Mouse (Mus musculus) telencephalon, adult 2 months (tissue): Measurements from ENCODE around the gene Ppp1r37.
"Not testable (repeated sequence)": the region's sequence is repeated elsewhere in the genome, so short reads cannot be mapped to it uniquely, and the experiment has no call there.

ENCODE experiments used
- DNase-seq: peaks from one replicate; pipeline ENCODE4 v3.0.0-alpha.2; 2011; ENCODE audit warnings: low read depth, low spot score

Ppp1r37 gene

GRCm38 (mm10) chr7:19541681-19542154, 21.2 kb downstream of the Ppp1r37 start:
- DNase-seq: no peak

DNA sequence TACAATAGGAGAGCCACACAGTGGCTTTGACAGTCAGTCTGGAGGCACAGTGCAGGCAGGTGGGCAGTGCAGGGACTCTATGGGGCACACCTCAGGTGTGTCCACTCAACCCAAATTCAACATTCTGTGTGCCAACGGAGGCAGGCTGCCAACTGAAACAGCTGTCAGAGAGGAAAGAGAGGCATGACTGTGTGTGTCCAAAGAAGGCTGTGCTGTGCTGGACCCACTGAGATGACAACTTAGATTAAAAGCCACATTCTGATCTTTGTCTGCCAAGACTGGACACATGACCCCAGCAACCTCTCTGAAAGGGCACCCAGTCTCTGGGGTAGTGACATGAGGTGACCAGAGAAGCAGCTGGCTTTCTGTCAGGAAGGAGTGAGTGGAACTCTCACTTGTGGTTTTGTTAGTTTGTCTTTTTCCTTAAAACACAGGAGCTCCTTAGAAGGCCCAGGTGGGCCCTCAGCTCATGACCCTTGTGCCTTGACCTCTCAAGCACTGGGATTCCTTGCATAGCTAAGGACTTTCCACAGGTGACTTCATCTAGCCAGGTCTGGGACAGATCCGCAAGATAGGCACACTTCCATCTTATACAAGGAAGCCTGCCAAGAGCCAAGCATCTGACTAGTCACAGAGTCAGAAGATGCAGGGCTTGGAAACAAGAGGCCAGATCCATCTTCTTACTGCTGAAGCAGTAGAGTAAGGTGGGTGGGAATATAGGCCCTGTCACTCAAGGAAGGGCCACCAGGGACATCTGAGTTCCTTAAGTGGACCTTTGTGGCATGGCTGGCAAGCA, 21.9 kb downstream of the Ppp1r37 start:
- no peak for DNase-seq

DNA sequence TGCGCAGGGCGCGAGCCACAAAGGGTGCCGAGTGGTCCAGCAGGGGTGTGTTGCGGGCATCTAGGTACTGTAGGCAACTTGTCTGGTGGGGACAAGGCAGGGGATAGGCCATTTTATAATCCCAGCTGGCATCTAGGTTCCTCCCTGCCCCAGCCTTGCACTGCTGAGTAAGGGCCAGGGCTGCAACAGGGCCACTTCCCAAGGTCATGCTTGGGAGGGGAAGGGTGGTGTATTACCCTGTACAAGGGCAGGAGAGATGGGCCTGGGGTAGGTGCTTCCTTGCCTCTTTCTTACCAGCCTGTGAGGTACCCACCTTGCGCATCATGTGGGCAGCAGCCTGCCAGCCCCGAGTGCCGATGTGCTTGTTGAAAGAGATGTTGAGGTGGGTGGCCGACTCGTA, 28.2 kb downstream of the Ppp1r37 start:
- DNase-seq: no peak

DNA sequence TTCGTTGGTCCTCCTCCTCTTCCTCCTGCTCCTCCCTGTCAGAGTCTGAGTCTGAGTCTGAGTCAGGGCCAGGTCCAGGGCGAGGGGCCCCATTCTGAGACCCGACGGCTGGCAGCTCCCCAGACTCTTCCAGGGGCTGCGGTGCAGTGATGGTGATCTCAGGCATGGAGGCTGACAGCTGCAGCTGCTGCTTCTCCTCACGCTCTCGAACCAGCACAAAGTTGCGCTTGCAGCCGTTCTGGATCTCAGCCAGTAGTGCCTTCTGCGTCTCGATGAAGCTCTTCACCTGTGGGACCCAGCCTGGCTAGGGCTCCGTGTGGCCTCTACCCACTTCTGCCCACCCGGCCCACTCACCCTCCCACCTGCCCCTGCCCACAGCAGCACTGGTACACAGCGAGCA, 30.6 kb downstream of the Ppp1r37 start:
- DNase-seq: no peak

DNA sequence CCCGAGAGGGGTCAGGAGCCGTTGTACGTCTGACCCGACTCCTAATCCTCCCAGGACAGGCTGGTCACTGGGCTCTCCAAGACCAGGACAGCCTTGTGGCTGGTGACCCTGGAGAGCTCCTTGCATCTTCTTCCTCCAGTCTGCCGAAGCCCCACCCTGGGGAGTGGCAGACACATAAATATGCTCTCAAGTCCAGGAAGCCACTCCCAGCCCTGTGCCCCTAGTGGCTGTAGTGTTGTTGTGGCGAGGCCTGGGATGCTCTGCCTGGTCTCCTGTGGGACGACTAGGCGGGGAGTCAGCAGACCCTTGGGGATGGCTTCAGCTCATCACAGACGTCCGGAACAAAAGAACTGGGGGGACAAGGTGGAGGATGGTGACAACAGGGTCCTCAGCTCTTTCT, 31.8 kb downstream of the Ppp1r37 start:
- no peak for DNase-seq

DNA sequence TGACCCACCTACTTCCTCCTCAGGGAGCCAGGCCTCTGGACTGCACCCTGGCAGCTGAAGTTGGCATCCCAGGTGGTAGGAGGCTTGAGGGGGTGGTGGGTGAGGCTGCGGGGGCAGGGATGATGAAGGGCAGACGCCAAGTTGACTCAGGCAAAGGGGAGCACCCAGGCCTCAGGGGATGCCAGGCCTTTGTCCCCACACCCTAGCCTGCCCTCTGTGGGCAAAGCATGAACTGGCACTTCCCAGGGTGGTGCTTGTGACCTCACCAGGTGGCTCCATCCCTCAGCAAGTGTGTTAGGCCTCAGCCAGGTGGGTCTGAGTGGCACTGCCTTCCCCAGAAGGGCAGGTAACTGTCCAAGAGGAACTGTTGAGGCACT, 37.8 kb downstream of the Ppp1r37 start:
- DNase-seq: no peak

DNA sequence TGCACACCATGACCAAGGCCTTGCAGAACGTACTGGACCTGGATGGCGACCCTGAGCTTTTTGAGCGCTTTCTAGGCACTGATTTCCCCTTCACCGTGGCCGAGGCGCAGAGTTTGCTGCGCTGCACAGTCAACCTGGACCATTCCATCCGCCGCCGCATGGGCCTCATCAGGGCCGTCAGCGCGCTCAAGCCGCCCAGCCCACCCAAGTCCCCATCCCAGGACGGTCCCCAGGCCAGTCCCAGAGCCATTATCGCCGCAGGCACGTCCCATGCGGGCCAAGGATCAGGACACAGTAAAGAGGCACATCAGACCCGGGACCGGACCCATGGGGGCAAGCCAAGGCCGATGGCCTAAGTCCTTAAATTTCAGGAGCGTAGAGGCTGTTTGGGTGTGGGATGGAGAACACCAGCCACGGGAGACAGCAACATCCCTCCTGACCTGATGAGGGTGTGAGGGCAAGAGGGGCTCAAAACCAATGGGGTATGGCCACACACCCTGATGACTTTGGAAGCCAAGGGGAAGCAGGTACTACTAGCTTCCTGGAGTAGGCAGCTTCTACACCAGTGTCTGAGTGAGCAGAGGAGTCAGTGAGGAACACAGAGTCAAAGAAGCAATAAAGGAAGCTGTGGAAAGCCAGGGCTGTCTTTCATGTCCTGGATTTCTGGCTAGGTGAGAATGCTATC, 38.3 kb downstream of the Ppp1r37 start:
- no peak for DNase-seq

DNA sequence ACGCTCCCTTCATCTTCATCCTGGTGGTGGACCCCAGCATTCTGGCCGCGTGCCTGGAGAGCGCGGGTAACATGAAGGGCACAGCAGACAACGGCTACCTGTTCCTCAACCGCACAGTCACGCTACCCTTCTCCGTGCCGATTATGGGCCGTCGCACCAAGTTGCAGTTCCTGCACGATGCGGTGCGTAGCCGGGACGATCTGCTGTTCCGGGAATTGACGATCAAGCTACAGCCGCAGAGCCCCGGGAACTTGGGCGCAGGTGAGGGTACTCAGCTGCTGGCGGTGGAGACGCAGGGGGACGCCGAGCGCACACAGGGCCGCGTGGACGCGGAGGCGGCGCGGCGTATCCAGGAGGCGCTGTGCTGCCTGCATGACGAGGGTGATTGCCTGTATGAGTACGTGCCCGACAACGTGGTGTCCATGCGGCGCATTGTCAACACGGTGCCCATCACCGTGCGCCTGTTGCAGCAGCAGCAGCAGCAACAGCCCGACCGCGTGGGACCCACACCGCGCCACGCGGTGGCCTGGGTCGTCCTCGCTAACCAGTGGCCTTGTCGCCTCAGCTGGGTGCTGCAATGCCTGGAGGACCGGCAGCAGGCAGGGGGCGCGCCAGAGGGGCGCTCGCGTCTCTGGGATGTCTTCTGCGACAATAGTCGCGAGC, 39.0 kb downstream of the Ppp1r37 start:
- peak; percentile 21 for DNase-seq

- DNase-seq: no peak
These were observed 39.7 kb downstream of the Ppp1r37 start for GRCm38 (mm10) chr7:19523017-19523756.

GRCm38 (mm10) chr7:19520032-19520431, 42.8 kb downstream of the Ppp1r37 start:
- DNase-seq: no peak

DNA sequence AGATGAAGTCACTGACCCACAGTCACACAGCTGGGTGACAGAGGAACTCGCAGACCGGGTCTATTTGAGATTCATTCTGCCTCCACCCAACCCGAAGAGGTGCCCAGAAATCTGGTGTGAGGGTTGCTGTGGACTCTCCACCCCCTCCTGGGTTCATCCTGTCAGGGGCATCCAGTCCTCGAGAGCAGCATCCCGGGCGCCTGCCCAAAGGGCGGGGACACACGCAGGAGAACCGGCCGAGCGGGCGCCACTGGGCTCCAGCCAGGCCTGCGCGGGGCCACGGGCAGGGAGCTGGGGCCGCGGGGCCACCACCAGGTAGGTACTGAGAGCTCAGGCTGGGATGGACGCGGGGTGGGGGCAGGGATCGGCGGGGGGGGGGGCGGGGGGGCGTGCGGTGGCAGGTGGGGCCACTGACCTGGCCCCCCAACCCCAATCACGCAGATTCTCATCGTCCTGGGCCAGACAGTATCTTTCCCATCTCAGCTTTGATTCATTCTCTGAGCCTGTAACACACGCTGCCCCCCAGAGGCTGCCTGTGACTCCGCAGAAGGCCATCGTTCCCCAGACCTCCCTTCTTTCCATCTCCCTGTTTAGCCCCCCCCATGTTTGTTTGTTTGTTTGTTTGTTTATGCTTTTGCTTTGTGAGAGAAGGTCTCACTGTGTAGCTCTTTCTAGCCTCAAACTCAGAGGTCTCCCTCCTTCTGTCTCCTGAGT, 45.1 kb downstream of the Ppp1r37 start, which contains the start of gene Nkpd1:
TSS of gene Nkpd1 (plus strand) at position 187 of the 714 bp plus-strand sequence.
- no peak for DNase-seq

DNA sequence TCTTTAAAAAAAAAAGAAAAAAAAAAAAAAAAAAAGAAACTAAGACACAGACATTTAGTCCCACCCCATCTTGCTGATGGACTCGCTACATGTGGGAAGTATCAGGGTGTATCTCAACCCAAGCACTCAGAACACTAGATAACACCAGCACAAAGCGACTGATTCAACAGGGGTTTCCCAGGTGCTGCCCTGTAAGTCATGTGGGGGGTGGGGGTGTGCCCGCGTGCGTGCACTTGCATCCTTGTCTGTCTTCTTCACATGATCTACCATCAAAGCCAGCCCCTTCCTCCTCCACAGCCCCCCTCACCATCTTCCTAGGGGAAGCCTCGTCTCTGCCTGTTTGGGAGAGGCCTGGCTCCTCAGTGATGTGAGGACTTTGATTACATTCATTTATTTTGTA, 50.5 kb downstream of the Ppp1r37 start:
- DNase-seq: no peak

DNA sequence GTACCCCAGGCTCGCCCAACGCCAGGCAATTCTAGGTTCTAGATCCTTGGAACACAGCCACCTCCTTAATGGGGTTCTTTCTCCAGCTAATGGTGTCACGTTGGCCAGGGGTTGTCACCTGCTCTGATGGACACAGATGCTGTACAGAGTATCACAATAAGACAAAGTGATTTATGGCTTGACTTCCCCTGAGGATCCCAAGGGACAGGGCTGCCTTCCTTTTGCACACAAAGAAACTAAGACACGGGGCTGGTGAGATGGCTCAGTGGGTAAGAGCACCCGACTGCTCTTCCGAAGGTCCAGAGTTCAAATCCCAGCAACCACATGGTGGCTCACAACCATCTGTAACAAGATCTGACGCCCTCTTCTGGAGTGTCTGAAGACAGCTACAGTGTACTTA, 50.9 kb downstream of the Ppp1r37 start:
- DNase-seq: not testable (repeated sequence)

DNA sequence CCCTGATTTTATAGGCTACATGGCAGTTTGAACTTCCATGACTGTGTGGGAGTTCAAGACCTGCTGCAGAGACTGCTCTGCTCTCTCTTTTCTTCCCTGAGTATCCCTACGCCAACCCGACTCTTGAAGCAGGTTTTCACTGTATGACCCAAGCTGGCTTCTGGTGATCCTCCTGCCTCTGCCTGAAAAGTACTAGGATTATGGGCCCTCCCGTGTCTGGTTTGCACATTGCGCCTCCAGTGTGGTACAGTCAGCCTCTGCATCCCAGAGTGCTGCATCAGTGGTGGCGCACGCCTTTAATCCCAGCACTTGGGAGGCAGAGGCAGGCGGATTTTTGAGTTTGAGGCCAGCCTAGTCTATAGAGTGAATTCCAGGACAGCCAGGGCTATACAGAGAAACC, 53.1 kb downstream of the Ppp1r37 start:
- DNase-seq: no peak

DNA sequence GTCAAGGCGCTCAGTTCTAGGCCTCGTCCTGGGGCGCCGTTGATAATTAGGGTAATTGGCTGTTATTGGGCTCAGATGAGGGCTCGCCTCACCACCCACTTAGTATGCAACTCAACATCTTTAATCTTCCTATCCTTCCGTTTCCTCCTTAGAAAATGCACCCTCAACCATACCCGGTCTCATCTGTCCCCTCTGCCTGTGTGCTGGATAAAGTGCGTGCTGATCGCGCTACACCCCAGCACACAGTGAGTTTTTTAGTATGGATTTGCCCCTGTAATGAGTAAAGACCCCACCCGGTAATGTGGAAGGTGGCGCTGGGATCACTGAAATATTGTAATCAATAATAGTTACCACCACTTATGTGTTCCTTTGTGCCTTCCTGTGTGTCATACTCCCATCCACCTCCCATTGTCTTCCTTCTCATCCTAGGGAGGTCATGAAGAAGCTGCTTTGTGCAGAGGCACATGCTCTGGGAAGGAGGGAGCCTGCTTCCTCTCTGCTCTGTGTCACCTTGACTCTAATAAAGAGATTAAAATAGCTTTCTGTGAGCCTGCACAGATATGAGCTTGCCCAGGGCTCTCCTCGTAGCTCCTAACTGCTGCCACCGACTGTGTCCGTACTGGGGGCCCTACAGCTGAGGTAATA, 53.8 kb downstream of the Ppp1r37 start:
- no peak for DNase-seq

DNA sequence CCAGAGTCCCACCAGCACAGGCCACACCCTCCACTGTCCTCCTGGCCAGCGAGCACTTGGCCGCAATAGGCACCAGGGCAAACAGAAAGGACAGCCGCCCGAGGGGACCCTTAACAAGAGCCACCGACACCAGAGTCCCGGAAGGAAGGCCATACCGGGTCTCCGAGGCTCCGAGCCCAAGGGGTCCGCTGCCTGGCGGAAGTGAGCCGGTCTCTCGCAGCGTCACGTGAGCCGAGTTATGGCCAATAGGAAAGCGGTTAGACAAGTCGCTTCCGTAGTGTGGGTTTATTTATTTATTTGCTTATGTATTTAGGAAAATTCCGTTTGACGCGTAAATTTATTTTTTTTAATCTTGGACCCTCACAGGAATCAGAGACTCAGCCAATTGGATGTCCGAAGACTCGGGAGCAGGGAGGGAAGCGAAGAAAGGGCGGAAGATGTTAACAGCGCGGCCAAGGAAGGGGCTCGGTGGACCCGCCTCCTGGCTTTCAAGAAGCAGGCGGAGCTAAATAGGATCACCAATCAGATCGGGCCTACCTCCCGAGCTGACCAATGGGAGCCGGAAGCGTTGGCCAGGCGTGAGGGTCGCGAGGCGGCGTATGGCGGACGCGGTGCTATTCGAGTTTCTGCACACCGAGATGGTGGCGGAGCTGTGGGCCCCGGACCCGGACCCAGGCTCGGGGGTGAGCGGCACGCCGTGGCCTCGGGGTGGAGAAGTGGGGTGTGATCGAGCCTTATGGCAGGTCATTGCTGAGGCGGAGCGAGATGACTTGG, 54.5 kb downstream of the Ppp1r37 start, which contains the start of the genes Bloc1s3 and Trappc6a:
TSS of gene Bloc1s3 (minus strand) at position 218 of the 774 bp plus-strand sequence.
TSS of gene Trappc6a (plus strand) at position 246 of the 774 bp plus-strand sequence.
- DNase-seq: peak; percentile 94

DNA sequence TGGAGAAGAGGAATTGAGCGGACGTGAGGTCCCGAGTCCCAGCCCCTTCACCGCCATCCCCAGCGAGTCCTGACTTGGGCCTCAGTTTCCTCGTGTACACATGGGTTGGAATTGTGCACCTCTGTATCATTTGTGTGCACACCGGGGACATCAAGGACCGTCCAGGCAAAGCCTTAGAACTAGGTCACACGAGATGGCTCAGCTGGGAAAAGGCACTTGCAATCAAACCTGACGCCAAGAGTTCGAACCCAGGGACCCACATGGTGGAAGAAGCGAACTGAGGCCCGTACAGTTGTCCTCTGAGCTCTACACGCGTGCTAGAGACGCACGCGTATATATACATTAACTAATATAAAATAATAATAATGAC, 55.3 kb downstream of the Ppp1r37 start:
- no peak for DNase-seq

- no peak for DNase-seq
These were observed 55.8 kb downstream of the Ppp1r37 start for GRCm38 (mm10) chr7:19506969-19507611.

DNA sequence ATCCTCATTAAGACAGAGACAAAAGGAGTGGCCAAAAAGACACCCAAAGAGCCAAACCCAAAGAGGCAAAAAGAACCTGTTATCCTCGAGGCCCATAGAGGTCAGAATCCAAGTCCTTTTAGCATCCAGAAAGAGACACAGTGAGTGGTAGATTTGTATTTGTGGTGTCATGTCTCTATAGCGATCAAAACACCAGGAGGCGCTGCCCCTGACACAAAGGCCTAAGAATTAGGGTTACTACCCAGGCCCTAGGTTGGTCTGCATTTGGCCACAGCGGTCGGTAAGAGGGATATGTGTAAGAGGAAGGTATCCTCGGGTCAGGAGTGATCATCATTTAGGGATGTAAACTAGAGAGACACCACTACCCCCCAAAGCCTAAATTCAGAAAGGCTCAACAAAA, 56.5 kb downstream of the Ppp1r37 start:
- no peak for DNase-seq
